Mouse (Mus musculus) thymus, postnatal 36 days (tissue): Measurements from ENCODE around the gene Fcgbp.
"Not testable (repeated sequence)": the region's sequence is repeated elsewhere in the genome, so short reads cannot be mapped to it uniquely, and the experiment has no call there.

Source experiments
- DNase-seq, 2 experiments: peaks; one replicate each; pipeline ENCODE4 v3.0.0; 2022; ENCODE audit warnings: mixed read lengths in 2 of 2

Fcgbp gene

GRCm38 (mm10) chr7:28070531-28071298 lies at the start of gene Fcgbp:
Fcgbp (plus strand) TSS chr7:28071236.
- no peak for DNase-seq

DNA sequence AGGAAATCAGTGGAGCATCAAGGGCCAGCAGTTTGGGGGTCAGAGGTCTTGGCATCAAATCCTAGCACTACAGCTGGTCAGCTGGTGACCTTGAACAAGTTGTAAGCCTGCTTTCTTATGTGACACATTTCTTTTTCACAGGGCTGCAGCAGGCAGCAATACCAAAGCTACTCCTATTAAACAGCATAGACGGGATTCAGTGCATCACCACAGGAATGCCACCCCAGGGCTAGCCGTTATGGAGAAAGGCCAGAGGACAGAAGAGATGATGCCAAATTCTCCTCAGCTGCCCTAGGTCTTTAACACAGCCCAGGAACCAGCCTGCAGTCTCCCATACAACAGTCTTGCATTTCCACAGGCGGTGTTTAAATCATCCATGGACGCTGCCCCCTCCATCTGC lies 26.5 kb upstream of the Fcgbp start:
- no peak for DNase-seq

- peak; percentile 96 to 98 for DNase-seq
These were observed 21.3 kb upstream of the Fcgbp start, which contains the start of gene Psmc4 for GRCm38 (mm10) chr7:28049476-28050409. Psmc4 (minus strand) TSS chr7:28050101.

DNA sequence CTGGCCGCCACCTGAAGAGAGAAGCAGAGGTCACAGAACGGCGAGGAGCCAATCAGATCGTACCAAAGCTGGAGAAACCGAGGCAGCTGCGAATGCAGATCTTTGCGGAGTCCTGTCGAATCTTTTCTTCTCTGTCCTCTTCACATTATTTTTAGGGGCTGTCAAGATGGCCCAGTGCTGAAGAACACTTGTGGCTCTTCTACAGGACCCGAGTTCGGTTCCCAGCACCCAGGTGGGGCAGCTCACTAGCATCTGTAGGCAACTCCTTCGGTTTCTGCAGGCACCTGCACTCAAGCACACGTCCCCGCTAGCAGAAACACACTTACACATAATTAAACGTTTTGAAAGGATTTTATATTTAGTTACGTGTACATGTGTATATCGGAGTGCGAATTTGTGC lies 20.5 kb upstream of the Fcgbp start:
- peak in 1 of 2 experiments; percentile 20 for DNase-seq

- DNase-seq = no peak
These were observed 17.7 kb upstream of the Fcgbp start for GRCm38 (mm10) chr7:28053046-28053930.

GRCm38 (mm10) chr7:28059972-28060371 lies 11.1 kb upstream of the Fcgbp start:
- no peak for DNase-seq

- DNase-seq = no peak
These were observed 2.4 kb upstream of the Fcgbp start for GRCm38 (mm10) chr7:28068661-28069060.

DNA sequence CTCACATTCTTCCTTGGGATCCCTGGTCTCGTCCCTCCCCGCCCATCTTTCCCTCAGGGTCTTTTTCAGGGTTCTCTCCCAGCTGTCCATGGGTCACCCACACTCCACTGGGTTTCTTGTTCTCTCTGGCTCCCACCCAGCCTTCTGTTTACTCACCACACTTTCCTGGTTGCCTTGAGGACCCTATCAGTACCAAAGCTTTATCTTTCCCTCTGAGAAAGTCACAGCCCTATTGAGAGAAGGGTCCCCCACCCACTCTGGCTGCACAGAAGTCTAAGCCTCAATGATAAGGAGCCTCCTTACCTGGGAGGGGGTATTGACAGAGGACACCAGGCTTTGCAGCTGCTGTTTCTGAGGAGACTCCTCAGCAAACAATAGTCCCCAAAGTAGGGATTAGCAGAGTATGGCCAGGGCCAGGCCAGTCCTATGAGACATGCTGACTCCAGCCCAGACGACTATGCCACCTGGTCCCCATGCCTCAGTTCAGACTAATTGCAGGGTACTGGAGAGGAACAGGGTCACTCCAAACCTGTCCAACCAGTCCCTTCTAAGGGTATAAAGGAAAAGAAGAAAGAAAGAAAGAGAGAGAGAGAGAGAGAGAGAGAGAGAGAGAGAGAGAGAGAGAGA lies 1.4 kb upstream of the Fcgbp start:
- DNase-seq = no peak

DNA sequence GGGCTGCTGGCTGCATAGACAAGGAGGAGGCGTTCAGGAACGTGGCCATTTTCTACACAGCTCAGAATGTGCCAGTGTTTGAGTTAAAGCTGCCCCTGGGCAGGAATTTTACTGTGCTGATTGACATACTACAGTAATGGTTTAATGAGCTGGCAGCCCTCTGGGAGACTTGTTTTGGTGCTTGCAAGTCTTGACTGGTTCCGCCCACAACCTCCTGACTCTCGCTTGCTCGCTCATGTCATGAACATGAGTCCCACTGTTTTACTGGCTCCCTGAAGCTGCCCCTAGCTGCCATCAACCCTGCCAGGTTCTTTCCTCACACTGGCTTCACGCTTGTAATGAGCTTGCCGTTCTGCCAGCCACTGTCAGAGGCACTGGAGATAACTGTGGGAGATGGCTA lies 13.2 kb downstream of the Fcgbp start:
- no peak for DNase-seq

DNA sequence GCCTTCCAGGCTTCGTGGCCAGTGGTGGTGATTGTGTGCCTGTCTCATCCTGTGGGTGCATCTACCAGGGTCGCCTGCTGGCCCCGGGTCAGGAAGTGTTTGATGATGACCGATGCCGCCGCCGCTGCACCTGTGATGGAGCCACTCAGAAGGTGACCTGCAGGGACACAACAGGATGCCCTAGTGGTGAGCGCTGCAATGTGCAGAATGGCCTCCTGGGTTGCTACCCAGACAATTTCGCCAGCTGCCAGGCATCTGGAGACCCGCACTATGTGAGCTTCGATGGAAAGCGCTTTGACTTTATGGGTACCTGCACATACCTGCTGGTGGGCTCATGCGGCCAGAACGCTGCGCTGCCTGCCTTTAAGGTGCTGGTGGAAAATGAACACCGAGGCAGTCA lies 15.2 kb downstream of the Fcgbp start:
- no peak for DNase-seq

DNA sequence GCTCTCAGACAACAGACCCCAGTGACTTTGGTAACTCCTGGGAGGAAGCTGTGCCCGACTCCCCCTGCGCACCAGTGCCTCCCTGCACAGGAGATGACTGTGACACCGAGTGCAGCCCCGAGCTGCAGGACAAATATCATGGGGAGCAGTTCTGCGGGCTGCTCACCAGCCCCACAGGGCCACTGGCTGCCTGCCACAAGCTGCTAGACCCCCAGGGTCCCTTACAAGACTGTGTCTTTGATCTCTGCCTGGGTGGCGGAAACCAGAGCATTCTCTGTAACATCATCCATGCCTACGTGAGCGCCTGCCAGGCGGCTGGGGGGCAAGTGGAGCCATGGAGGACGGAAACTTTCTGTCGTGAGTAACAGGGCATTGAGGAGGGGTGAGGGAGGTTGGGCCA lies 22.5 kb downstream of the Fcgbp start:
- DNase-seq = no peak

DNA sequence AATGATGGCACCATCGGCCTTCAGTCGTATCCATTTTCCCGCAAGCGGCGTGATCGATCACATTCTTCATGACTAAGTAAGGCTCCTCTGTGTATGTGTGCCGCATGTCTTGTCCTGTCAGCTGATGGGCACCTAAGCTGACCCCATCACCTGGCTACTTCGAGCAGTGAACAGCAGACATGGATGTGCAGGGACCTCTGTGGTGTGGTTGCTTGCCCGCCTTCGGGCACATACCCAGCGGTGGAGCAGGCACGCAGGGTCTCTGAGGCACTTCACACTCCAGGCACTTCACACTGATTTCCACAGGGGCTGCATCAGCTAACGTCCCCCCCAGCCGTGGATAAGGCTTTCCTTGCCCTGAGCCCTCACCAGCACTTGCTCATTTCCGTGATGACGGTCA lies 28.1 kb downstream of the Fcgbp start:
- DNase-seq = no peak

DNA sequence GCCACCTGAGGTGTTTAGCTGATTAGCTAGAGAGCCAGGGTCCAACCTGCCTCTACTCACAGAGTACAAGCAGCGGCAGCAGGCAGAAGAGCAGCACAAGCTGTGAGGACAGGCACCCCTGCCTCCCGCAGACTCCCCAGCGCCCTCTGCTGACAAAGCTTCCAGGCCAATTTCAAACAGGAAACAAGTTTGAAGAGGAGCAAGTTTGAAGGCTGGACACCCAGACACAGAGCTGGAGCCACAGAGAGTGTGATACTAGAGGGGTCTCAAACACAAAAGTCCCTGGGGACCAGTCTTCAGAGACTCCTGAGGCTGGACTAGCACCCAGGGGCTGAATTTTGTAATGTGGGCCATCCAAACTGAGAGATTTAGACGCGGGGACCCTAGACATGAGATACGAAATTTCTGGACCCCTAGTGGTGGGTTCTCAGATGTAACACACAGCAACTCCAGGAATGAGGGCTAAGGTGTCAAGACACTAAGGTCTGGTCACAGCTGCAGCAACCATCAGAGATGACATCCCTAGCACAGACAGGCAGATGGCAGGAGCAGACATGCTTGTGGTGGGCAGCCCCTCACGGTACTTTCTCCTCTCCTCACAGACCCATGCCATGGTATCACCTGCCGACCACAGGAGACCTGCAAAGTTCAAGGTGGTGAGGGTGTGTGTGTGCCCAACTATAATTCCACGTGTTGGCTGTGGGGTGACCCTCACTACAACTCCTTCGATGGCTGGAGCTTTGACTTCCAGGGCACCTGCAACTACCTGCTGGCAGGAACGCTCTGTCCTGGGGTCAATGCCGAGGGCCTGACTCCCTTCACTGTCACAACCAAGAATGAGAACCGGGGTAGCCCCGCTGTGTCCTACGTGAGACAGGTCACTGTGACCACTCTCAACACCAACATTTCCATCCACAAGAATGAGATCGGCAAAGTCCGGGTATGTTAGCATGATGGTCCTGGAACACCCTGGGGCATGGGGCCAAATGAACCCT lies 29.9 kb downstream of the Fcgbp start:
- peak; percentile 45 to 54 for DNase-seq

DNA sequence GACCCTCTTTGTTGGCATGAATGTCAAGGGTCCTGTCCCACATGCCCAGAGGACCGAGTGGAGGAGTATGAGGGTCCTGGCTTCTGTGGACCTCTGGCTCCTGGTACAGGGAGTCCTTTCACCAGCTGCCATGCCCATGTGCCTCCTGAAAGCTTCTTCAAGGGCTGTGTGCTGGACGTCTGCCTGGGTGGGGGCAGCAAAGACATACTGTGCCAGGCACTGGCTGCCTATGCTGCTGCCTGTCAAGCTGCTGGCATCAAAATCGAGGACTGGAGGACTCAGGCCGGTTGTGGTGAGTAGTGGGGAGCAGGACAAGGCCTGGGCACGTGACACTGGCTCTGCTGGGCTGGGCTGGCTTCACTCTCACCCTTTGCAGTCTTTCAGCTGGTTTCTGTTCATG lies 31.9 kb downstream of the Fcgbp start:
- DNase-seq = not testable (repeated sequence)

- no peak for DNase-seq
These were observed 33.6 kb downstream of the Fcgbp start for GRCm38 (mm10) chr7:28104670-28105069.

DNA sequence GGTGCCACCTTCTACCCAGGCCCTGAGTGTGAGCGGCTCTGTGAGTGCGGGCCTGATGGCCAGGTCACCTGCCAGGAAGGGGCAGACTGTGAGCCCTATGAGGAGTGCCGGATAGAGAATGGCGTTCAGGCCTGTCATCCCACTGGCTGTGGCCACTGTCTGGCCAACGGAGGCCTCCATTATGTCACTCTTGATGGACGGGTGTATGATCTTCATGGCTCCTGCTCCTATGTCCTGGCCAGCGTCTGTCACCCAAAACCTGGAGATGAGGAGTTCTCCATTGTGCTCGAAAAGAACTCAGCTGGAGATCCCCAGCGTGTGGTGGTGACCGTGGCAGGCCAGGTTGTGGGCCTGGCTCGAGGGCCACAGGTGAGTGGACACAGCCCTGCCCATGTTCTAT lies 35.2 kb downstream of the Fcgbp start:
- DNase-seq = no peak

GRCm38 (mm10) chr7:28114648-28115047 lies 43.6 kb downstream of the Fcgbp start:
- DNase-seq = no peak

GRCm38 (mm10) chr7:28129166-28129565 lies 58.1 kb downstream of the Fcgbp start, which contains the start of gene 9530053A07Rik:
9530053A07Rik (plus strand) TSS chr7:28129466.
- DNase-seq = no peak

GRCm38 (mm10) chr7:28137613-28138012 lies 66.6 kb downstream of the Fcgbp start:
- no peak for DNase-seq

GRCm38 (mm10) chr7:28148263-28148662 lies 77.2 kb downstream of the Fcgbp start:
- DNase-seq = peak; percentile 67 to 68

DNA sequence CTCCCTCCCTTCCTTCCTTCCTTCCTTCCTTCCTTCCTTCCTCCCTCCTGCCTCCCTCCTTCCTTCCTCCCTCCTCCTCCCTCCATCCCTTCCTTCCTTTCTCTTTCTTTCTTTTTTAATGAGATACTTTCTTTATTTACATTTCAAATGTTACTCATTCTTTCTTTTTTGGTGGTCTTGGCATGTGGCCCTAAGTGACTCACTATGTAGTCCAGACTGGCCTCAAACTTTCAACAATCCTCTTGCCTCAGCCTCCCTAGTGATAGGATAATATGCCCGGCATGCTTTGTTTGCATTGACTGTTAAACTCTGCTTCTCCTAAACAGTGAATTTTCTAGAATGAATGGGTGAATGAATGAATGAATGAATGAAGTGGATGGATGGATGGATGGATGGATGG lies 78.8 kb downstream of the Fcgbp start:
- DNase-seq = no peak
